Mouse (Mus musculus): ENCODE measurements around the gene Bola1. TPM values are rescaled to one million over a fixed set of nuclear protein-coding genes. Genes with fewer than 3 reads are reported as not detected.
A peak's percentile ranks its signal among the peaks of the same experiment; 100 is the strongest.

Bola1 gene
- total and polyA plus RNA-seq, 3 experiments = 115 to 124 TPM; not detected in 1

DNA sequence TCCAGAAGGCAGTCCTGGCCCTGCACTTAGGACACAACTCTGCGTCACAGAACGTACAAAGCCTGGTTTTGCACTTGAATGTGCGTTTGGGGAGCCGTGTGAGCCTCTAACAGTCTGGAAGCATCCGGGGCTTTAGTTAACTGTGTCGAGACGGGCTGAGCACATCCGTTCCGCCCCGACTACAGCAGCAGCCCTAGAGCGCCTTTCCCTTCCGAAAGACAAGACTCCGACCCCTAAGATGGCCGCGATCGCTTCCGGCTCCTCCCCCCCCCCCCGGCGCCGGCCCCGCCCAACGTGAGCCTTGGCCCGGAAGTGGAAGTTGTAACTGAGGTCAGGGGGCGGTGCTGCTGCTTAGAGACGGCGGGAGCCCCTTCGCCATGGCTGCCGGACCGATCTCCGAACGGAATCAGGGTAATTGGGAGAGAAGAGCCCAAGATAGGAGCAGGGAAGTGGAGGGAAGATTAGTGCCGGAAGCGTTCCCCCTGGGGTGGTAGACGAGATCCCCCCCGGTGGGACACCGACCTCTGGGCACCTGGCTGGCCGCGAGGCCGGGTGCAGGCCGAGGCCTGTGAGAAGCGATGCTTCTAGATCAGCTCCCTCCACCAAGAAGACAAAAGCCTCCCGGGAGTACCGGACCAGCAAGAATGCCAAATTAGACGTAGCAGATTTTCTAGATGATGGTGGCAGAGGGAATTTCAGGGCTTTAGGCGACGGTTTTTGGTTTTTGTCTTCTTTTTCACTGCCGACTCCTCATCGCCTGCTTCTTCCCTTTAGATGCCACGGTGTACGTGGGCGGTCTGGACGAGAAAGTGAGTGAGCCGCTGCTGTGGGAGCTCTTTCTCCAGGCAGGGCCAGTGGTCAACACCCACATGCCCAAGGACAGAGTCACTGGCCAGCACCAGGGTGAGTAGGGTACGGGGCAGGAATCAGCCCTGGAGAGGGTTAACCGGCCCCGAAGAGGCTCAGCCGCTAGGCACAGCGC is 47.0 kb downstream of the Bola1 start, which contains the start of gene Sf3b4 (continued):
- TF ChIP-seq GATA1 (IDR thresholded peaks at IDR 0.05; ENCODE audit: low read depth, low read length) = no peak
- peak; percentile 89 for TF ChIP-seq MYC (IDR thresholded peaks at IDR 0.05; ENCODE audit: low read depth, low read length)
- TF ChIP-seq ZKSCAN1 (IDR thresholded peaks at IDR 0.05; ENCODE audit: low read depth, low read length) = no peak

DNA sequence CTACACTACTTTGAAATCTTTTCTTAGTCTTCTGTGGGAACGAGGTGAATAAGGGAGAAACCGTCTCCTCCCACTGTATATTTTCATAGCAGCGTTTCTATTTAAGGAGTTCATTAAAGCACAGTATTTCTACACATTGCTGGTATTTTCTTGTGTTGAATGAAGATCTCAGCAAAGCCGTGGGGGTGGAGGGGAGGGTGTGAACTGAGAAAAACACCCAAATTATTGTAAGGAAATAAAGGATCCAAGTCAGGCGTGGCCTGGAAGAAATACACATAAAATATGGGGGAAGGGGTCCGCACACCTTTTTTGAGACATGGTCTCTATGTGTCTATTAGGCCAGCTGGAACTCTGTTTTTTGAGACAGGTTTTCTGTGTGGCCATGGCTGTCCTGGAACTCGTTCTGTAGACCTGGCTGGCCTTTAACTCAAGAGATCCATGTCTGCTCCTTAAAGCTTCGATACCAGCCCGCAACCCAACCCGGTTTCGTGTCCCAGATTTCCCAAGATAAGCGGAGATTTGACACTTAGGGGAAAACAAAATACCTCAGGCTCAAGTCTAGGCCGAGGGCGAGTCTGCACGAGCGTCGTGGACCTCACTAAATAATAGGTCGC is 47.8 kb downstream of the Bola1 start:
- no peaks in the 10 kb centered on the region for H3K9me3 ChIP-seq (replicated peaks; ENCODE audit: insufficient read depth, low read length)
- H3K27me3 ChIP-seq (ENCODE audit: control insufficient read depth in 1 of 2, insufficient read depth in 2 of 2, low read length in 2 of 2) = no peaks in the 10 kb centered on the region
- 0 out of 2 replicates have a peak, but pooled peaks have one; percentile 9 for TF ChIP-seq MAX (IDR thresholded peaks at IDR 0.05; ENCODE audit: low read length)
- no peak for TF ChIP-seq TBP (IDR thresholded peaks at IDR 0.05; ENCODE audit: low read depth, low read length)
- no peak for TF ChIP-seq EP300 (IDR thresholded peaks at IDR 0.05; ENCODE audit: low read depth in 1 of 2, low read length in 2 of 2)
- no peak for TF ChIP-seq CTCF (IDR thresholded peaks at IDR 0.05 in 2 of 3, conservative IDR thresholded peaks at IDR 0.05 in 1 of 3; ENCODE audit: control insufficient read depth in 1 of 3, insufficient read depth in 1 of 3, low read depth in 2 of 3, low read length in 3 of 3, poor library complexity in 1 of 3, severe bottlenecking in 1 of 3)
- no peak for TF ChIP-seq MEF2A (IDR thresholded peaks at IDR 0.05; ENCODE audit: extremely low read depth, insufficient replicate concordance, low read depth, low read length, poor library complexity, severe bottlenecking)
- TF ChIP-seq ZNF384 (IDR thresholded peaks at IDR 0.05; ENCODE audit: low read depth, low read length) = no peak
- 0 out of 2 replicates have a peak, but pooled peaks have one; percentile 27 for TF ChIP-seq GATA1 (IDR thresholded peaks at IDR 0.05; ENCODE audit: low read depth, low read length)
- TF ChIP-seq ZMIZ1 (IDR thresholded peaks at IDR 0.05; ENCODE audit: low read depth, low read length) = no peak
- no peak for TF ChIP-seq ETS1 (IDR thresholded peaks at IDR 0.05; ENCODE audit: low read depth, low read length)
- TF ChIP-seq MAFK (IDR thresholded peaks at IDR 0.05; ENCODE audit: borderline replicate concordance, low read depth, low read length) = no peak
- peak; percentile 13; the same call in 1 of the 2 replicates for TF ChIP-seq MAZ (IDR thresholded peaks at IDR 0.05; ENCODE audit: low read depth, low read length)
- TF ChIP-seq ELF1 (IDR thresholded peaks at IDR 0.05; ENCODE audit: low read depth, low read length) = no peak
- peak; percentile 99 for TF ChIP-seq CHD1 (IDR thresholded peaks at IDR 0.05; ENCODE audit: low read depth, low read length)
- no peak for TF ChIP-seq BHLHE40 (IDR thresholded peaks at IDR 0.05; ENCODE audit: borderline replicate concordance, low read depth, low read length)
- TF ChIP-seq CHD2 (IDR thresholded peaks at IDR 0.05; ENCODE audit: low read length) = no peak
- TF ChIP-seq USF2 (IDR thresholded peaks at IDR 0.05; ENCODE audit: borderline replicate concordance in 1 of 2, insufficient read depth in 1 of 2, low read depth in 1 of 2, low read length in 2 of 2) = no peak
- TF ChIP-seq GABPA (IDR thresholded peaks at IDR 0.05; ENCODE audit: low read depth, low read length) = no peak
- TF ChIP-seq MYB (IDR thresholded peaks at IDR 0.05; ENCODE audit: low read depth, low read length) = no peak
- DNase-seq (ENCODE audit: low read depth, low spot score) = no peak
- peaks cover 17 to 40% of the 10 kb centered on the region in 2 experiments for H3K36me3 ChIP-seq (ENCODE audit: control insufficient read depth in 1 of 2, insufficient read depth in 2 of 2, low read length in 2 of 2)
- H3K79me2 ChIP-seq (ENCODE audit: control insufficient read depth, insufficient read depth, low read length, poor library complexity) = peaks cover 43% of the 10 kb centered on the region
- peak overlapping the region; percentile 86 for H3K9ac ChIP-seq (ENCODE audit: control insufficient read depth, low read depth, low read length, poor library complexity, severe bottlenecking)
- H3K4me1 ChIP-seq (ENCODE audit: control insufficient read depth in 1 of 2, insufficient read depth in 2 of 2, low read length in 2 of 2) = peaks cover 8 to 35% of the 10 kb centered on the region in 2 experiments
- peak overlapping the region; percentile 92 for H3K27ac ChIP-seq (ENCODE audit: control insufficient read depth, low read depth, low read length)
- peak overlapping the region; percentile 75 to 77 for H3K4me3 ChIP-seq (ENCODE audit: control insufficient read depth in 1 of 2, insufficient read depth in 1 of 2, low read depth in 2 of 2, low read length in 2 of 2)
